In genomic region chr5:101893820-101894515, GRCm38 (mm10) we compare ENCODE assay signal across 9 mouse cellular contexts.
DNase-seq lines count a peak whose midpoint lies in the region; ATAC-seq and TF ChIP-seq lines count a peak whose summit lies in the region.
"Had no signal": no experiment of that assay in that cellular context is flagged by ENCODE, and none has a peak within 500 bp of the region (broad histone marks: within the 10 kb centered on the region; RNA-seq: fewer than 3 reads in every experiment).

No protein-coding gene starts in this region.

- peaks cover 56% of the 10 kb centered on the region for H3K36me3 ChIP-seq in forebrain, embryonic 16.5 days (ENCODE audit: control insufficient read depth, insufficient read depth)
- H3K36me3 ChIP-seq in forebrain, embryonic 11.5 days (ENCODE audit: control insufficient read depth, insufficient read depth, low read length), result peaks cover 3% of the 10 kb centered on the region; the same call in 1 of the 2 replicates
- peaks cover 24% of the 10 kb centered on the region for H3K36me3 ChIP-seq in limb, embryonic 11.5 days (ENCODE audit: control insufficient read depth, insufficient read depth, low read length)
- H3K36me3 ChIP-seq in limb, embryonic 10.5 days, result peaks cover 95% of the 10 kb centered on the region
- peaks cover 89% of the 10 kb centered on the region for H3K36me3 ChIP-seq in embryonic facial prominence, embryonic 14.5 days (ENCODE audit: control insufficient read depth, insufficient read depth, low read length)

- H3K9ac ChIP-seq in forebrain, embryonic 16.5 days (replicated peaks; ENCODE audit: low read depth, low read length), result no peak overlapping the region
- H3K9ac ChIP-seq in forebrain, embryonic 11.5 days (ENCODE audit: low read length), result no peak overlapping the region
- H3K9ac ChIP-seq in limb, embryonic 11.5 days (ENCODE audit: low read length), result no peak overlapping the region
- H3K9ac ChIP-seq in embryonic facial prominence, embryonic 14.5 days (ENCODE audit: low read depth, low read length), result no peak overlapping the region
- H3K9ac ChIP-seq: heart, embryonic 13.5 days had no signal

- no peak for DNase-seq in forebrain, embryonic 11.5 days (ENCODE audit: low spot score)
- peak; percentile 30 for DNase-seq in limb, embryonic 11.5 days (ENCODE audit: low spot score)
- no peak for DNase-seq in limb, embryonic 10.5 days (ENCODE audit: low spot score)
- DNase-seq in embryonic facial prominence, embryonic 14.5 days (ENCODE audit: low spot score), result peak; percentile 41
- peak; percentile 54 for DNase-seq in testis, postnatal 10 days (ENCODE audit: low spot score)

- no peak overlapping the region for H3K4me2 ChIP-seq in forebrain, embryonic 16.5 days (ENCODE audit: low read length)
- H3K4me2 ChIP-seq in forebrain, embryonic 11.5 days (ENCODE audit: low read depth, low read length, severe bottlenecking), result no peak overlapping the region
- H3K4me2 ChIP-seq in limb, embryonic 11.5 days (ENCODE audit: low read depth, severe bottlenecking), result no peak overlapping the region
- H3K4me2 ChIP-seq in embryonic facial prominence, embryonic 14.5 days (ENCODE audit: low read depth, low read length), result no peak overlapping the region
- H3K4me2 ChIP-seq: heart, embryonic 13.5 days had no signal

- H3K27me3 ChIP-seq in forebrain, embryonic 16.5 days (replicated peaks; ENCODE audit: control insufficient read depth, insufficient read depth, low read length), result no peaks in the 10 kb centered on the region
- no peaks in the 10 kb centered on the region for H3K27me3 ChIP-seq in forebrain, embryonic 11.5 days (ENCODE audit: control insufficient read depth, insufficient read depth, low read length)
- H3K27me3 ChIP-seq in limb, embryonic 11.5 days (ENCODE audit: control insufficient read depth, insufficient read depth, low read length), result no peaks in the 10 kb centered on the region
- H3K27me3 ChIP-seq in limb, embryonic 10.5 days (ENCODE audit: low read depth, poor library complexity, severe bottlenecking), result no peaks in the 10 kb centered on the region
- no peaks in the 10 kb centered on the region for H3K27me3 ChIP-seq in embryonic facial prominence, embryonic 14.5 days (replicated peaks; ENCODE audit: control insufficient read depth, insufficient read depth, low read length)
- H3K27me3 ChIP-seq: heart, embryonic 13.5 days had no signal

- H3K4me3 ChIP-seq in forebrain, embryonic 16.5 days (replicated peaks; ENCODE audit: low read length), result no peak overlapping the region
- H3K4me3 ChIP-seq in forebrain, embryonic 11.5 days (ENCODE audit: low read depth, low read length), result no peak overlapping the region
- no peak overlapping the region for H3K4me3 ChIP-seq in limb, embryonic 11.5 days (ENCODE audit: low read depth, low read length)
- no peak overlapping the region for H3K4me3 ChIP-seq in limb, embryonic 10.5 days
- H3K4me3 ChIP-seq in bone marrow, adult 2 months (replicated peaks; ENCODE audit: control insufficient read depth, low read depth, low read length), result no peak overlapping the region
- no peak overlapping the region for H3K4me3 ChIP-seq in embryonic facial prominence, embryonic 14.5 days (ENCODE audit: low read depth, low read length)
- H3K4me3 ChIP-seq: heart, embryonic 13.5 days had no signal

- WGBS in forebrain, embryonic 16.5 days, result 70% methylated on average over 13 of the region's 13 CpGs
- WGBS in forebrain, embryonic 11.5 days, result 82% methylated on average over 13 of the region's 13 CpGs
- 80% methylated on average over 13 of the region's 13 CpGs for WGBS in limb, embryonic 11.5 days
- WGBS in limb, embryonic 10.5 days, result 81% methylated on average over 13 of the region's 13 CpGs
- 73% methylated on average over 13 of the region's 13 CpGs for WGBS in bone marrow, adult 2 months
- 64% methylated on average over 13 of the region's 13 CpGs for WGBS in embryonic facial prominence, embryonic 14.5 days

- no peaks in the 10 kb centered on the region for H3K9me3 ChIP-seq in forebrain, embryonic 16.5 days (ENCODE audit: control insufficient read depth, low read length)
- H3K9me3 ChIP-seq in forebrain, embryonic 11.5 days (ENCODE audit: control insufficient read depth, low read length), result no peaks in the 10 kb centered on the region
- H3K9me3 ChIP-seq in limb, embryonic 11.5 days (ENCODE audit: control insufficient read depth, low read length), result no peaks in the 10 kb centered on the region
- H3K9me3 ChIP-seq in limb, embryonic 10.5 days (replicated peaks), result no peaks in the 10 kb centered on the region
- H3K9me3 ChIP-seq in embryonic facial prominence, embryonic 14.5 days (ENCODE audit: control insufficient read depth, low read length), result no peaks in the 10 kb centered on the region
- H3K9me3 ChIP-seq: heart, embryonic 13.5 days had no signal

- peak; percentile 49; the same call in 1 of the 2 replicates for ATAC-seq in forebrain, embryonic 16.5 days
- ATAC-seq in forebrain, embryonic 11.5 days (replicated peaks; ENCODE audit: low FRiP score), result no peak
- no peak for ATAC-seq in limb, embryonic 11.5 days (ENCODE audit: insufficient number of reproducible peaks, low FRiP score, low TSS enrichment, low read depth)
- ATAC-seq in embryonic facial prominence, embryonic 14.5 days (ENCODE audit: low read depth), result no peak
- no peak for ATAC-seq in inflammation-experienced regulatory T-cells, adult 6 months

- H3K4me1 ChIP-seq in forebrain, embryonic 16.5 days (replicated peaks; ENCODE audit: control insufficient read depth, insufficient read depth, low read length), result no peaks in the 10 kb centered on the region
- H3K4me1 ChIP-seq in forebrain, embryonic 11.5 days (replicated peaks; ENCODE audit: control insufficient read depth, insufficient read depth, low read length), result no peaks in the 10 kb centered on the region
- H3K4me1 ChIP-seq in limb, embryonic 11.5 days (ENCODE audit: control insufficient read depth, insufficient read depth, low read length), result no peaks in the 10 kb centered on the region
- H3K4me1 ChIP-seq in limb, embryonic 10.5 days, result no peaks in the 10 kb centered on the region
- no peaks in the 10 kb centered on the region; the same call in 1 of the 2 replicates for H3K4me1 ChIP-seq in bone marrow, adult 2 months (ENCODE audit: control insufficient read depth, insufficient read depth, low read length)
- H3K4me1 ChIP-seq in embryonic facial prominence, embryonic 14.5 days (ENCODE audit: control insufficient read depth, insufficient read depth, low read length), result no peaks in the 10 kb centered on the region

- TF ChIP-seq CTCF in bone marrow, adult 2 months (IDR thresholded peaks at IDR 0.05; ENCODE audit: control insufficient read depth, insufficient read depth, low read length), result peak; percentile 42; the same call in 1 of the 2 replicates

- TF ChIP-seq POLR2A in bone marrow, adult 2 months (IDR thresholded peaks at IDR 0.05; ENCODE audit: borderline replicate concordance, control insufficient read depth, low read depth, low read length), result no peak

- H3K27ac ChIP-seq in forebrain, embryonic 16.5 days (ENCODE audit: low read length), result no peak overlapping the region
- no peak overlapping the region for H3K27ac ChIP-seq in forebrain, embryonic 11.5 days (ENCODE audit: low read depth, low read length)
- H3K27ac ChIP-seq in limb, embryonic 11.5 days (replicated peaks; ENCODE audit: low read depth, low read length), result no peak overlapping the region
- no peak overlapping the region for H3K27ac ChIP-seq in limb, embryonic 10.5 days
- no peak overlapping the region for H3K27ac ChIP-seq in bone marrow, adult 2 months (ENCODE audit: control insufficient read depth, insufficient read depth, low read depth, low read length, poor library complexity)
- H3K27ac ChIP-seq in embryonic facial prominence, embryonic 14.5 days (replicated peaks; ENCODE audit: low read depth, low read length), result no peak overlapping the region
- H3K27ac ChIP-seq: heart, embryonic 13.5 days had no signal

Comparison
In these comparisons a context has a peak if more than half of its experiments do, and no peak if none do; other contexts are left out.
1. DNase-seq: peak in limb, embryonic 11.5 days (single experiment), embryonic facial prominence, embryonic 14.5 days (single experiment) and testis, postnatal 10 days (single experiment); none in forebrain, embryonic 11.5 days (single experiment) and limb, embryonic 10.5 days (single experiment).